In the genomic region with DNA sequence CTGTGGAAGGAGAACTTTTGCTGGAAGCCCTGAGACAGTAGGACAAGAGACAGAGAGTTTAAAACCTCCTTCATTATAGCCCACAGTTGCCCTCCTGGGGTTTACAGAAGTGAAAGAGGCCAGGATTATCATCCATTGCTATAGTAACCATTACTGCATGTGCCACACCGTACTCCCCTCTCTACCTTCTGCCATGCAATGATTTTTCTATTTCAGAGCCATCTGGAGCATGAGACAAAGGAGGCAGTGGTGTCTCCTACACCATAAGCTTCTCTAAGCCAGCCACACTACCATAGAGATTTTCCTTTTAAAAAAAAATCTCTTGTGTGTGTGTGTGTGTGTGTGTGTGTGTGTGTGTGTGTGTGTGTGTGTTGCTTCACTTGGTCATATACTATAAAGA, we compare ENCODE assay signal across 22 mouse cellular contexts.
DNase-seq lines count a peak whose midpoint lies in the region; ATAC-seq and TF ChIP-seq lines count a peak whose summit lies in the region.
"Had no signal": no experiment of that assay in that cellular context is flagged by ENCODE, and none has a peak within 500 bp of the region (broad histone marks: within the 10 kb centered on the region; RNA-seq: fewer than 3 reads in every experiment).

No protein-coding gene starts in this region.

- peak overlapping the region; percentile 64; the same call in 1 of the 2 replicates for H3K27ac ChIP-seq in layer of hippocampus, adult 2 months
- H3K27ac ChIP-seq: embryonic facial prominence, embryonic 13.5 days; gastrocnemius, adult 2 months; heart, embryonic 10.5 days; hindbrain, embryonic 13.5 days had no signal

- peak; percentile 38 to 42 for DNase-seq in cerebellum, postnatal 10 days
- DNase-seq in heart, adult 11 months, result peak; percentile 21
- no peak for DNase-seq in heart, adult 8-10 months (ENCODE audit: low spot score)
- peak in 1 of 2 experiments; percentile 50 for DNase-seq in layer of hippocampus, adult 2 months (ENCODE audit: low spot score in 2 of 2)
- no peak for DNase-seq in layer of hippocampus, adult 9-10 months (ENCODE audit: low spot score)
- peak; percentile 4 for DNase-seq in A20 (ENCODE audit: low read depth, low spot score)
- DNase-seq in urinary bladder, adult 2 months (ENCODE audit: low spot score), result no peak
- DNase-seq: adrenal gland, adult 2 months; adrenal gland, postnatal 25 days; cerebellum, adult 11-12 months; cerebellum, adult 9-10 months; cerebellum, postnatal 36 days; gastrocnemius, adult 2 months; gastrocnemius, postnatal 25 days; heart, postnatal 10 days; heart, postnatal 4 days; kidney, adult 11 months had no signal

- no peak for TF ChIP-seq CTCF in layer of hippocampus, adult 2 months (conservative IDR thresholded peaks at IDR 0.05)

- no peak for ATAC-seq in cerebellum, adult (ENCODE audit: insufficient number of reproducible peaks, low FRiP score, low TSS enrichment)
- ATAC-seq: inflammation-experienced regulatory T-cells, adult 6 months had no signal

- H3K4me3 ChIP-seq in layer of hippocampus, adult 2 months, result no peak overlapping the region
- H3K4me3 ChIP-seq: embryonic facial prominence, embryonic 13.5 days; gastrocnemius, adult 2 months; heart, embryonic 10.5 days; hindbrain, embryonic 13.5 days had no signal

Comparison
In these comparisons a context has a peak if more than half of its experiments do, and no peak if none do; other contexts are left out.
1. DNase-seq: peak in cerebellum, postnatal 10 days (2 of 2), heart, adult 11 months (single experiment) and A20 (single experiment); none in heart, adult 8-10 months (single experiment), layer of hippocampus, adult 9-10 months (single experiment) and urinary bladder, adult 2 months (single experiment).